Mouse (Mus musculus) megakaryocyte progenitor cell, adult 5-6 weeks (primary cell): ENCODE measurements around the gene Rpl13a. TPM values are rescaled to one million over a fixed set of nuclear protein-coding genes. Genes with fewer than 3 reads are reported as not detected.

Experiments
- ATAC-seq: replicated peaks from 2 replicates; pipeline ENCODE4 v1.8.0; 2016; ENCODE audit warnings: mild to moderate bottlenecking, moderate TSS enrichment, inconsistent platforms; ENCODE audit not compliant: poor library complexity
- total RNA-seq, 2 experiments: library from RNA; stranded (forward) in 1 of 2; stranded (reverse) in 1 of 2; fragments of 157-497, 149-512 nt in 1 of 2; fragments of 200-1000 nt in 1 of 2; gene quantifications; 2 replicates each; pipeline versions ENCODE4 v1.2.3 to v1.2.4; 2015 to 2017

Rpl13a gene
- 2,930 and 3,118 TPM in 2 replicates for total RNA-seq (2015)
- 3,320 and 3,859 TPM in 2 replicates for total RNA-seq (2017)

DNA sequence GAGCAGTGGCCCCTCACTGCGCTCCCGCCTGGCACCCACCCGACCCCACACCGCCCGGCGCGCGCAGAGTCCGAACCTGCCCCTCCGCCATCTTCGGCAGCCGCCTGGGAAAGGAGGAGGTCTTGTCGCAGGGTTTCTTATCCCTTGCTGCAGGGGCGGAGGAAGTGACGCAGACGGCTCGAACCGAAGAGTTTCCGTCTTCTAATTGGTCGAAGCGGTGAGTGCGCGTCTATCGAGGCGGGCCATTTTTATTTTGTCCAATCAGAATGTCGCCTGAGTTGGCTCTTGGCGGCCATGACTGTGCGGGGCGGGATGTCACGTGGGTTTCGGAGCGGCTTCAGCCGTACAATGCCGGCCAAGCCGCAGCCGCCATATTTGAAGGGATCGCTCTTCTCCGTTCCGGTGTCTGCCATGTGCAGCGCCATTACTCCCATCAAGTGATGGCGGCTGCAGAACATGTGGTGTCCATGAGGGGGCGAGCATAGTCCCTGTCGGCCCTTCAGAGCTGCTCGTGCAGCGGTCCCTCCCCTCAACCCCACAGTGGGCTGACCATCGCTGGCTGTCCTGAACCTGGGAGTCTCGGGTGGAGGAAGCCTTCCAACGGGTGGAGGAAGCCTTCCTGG is at the start of gene Rpl13a:
TSS of gene Rpl13a (minus strand) at position 138 of the 623 bp plus-strand sequence.
- ATAC-seq, result peak; percentile 66

GRCm38 (mm10) chr7:45176356-45176755 is 47.8 kb upstream of the Rpl13a start:
- ATAC-seq, result no peak

DNA sequence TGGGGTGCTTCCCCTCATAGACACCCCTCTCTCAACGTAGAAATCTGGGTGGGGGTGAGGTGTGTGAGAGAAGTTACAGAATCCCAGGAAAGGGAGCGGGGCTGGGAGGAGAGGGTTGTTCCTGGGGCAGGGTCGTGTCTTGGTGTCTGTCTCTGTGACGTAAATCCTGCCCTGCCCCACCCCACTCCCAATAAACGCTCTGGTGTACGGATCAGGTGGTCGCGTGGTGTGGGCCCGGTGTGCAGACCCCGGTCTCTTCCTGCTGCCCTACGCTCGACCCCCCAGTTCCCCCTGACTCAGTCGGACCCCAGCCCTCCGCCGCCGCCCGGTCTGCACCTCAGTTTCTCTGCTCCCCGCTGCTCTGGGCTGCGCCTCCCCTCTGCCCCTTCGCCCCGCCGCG is 47.4 kb upstream of the Rpl13a start:
- ATAC-seq, result no peak

DNA sequence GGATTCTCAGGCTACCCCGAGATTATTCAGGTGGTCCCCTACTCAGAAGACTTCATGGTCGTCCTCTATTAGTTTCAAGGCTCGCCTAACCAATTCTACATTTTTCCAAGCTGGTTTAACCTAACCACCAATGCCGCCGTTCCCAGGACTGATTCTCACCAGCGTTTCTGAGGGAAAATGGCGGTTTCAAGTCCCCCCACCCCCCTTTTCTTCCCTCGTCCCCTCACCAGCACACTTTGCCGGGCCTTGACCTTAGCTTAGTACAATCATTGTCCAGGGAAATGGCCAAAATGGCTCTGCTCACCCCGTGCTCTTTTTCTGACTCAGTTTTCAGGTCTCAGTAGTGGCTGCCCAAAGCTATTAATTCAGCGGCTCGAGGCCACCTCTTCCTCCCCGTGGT is 46.8 kb upstream of the Rpl13a start:
- no peak for ATAC-seq

DNA sequence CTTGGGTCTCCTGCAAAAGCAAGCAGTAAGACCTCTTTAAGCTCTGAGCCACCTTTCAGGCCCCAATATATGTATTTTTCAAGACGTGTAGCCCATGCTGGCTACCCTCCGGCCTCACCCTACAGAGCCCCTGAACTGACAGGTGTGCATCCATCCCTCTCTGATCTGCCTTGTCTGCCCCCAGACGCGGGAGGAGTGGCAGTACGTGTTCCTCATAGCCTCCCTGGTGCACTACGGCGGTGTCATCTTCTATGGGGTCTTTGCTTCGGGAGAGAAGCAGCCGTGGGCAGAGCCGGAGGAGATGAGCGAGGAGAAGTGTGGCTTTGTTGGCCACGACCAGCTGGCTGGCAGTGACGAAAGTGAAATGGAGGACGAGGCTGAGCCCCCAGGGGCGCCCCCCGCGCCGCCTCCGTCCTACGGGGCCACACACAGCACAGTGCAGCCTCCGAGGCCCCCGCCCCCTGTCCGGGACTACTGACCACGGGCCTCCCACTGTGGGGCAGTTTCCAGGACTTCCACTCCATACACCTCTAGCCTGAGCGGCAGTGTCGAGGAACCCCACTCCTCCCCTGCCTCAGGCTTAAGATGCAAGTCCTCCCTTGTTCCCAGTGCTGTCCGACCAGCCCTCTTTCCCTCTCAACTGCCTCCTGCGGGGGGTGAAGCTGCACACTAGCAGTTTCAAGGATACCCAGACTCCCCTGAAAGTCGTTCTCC is 46.2 kb upstream of the Rpl13a start:
- no peak for ATAC-seq

DNA sequence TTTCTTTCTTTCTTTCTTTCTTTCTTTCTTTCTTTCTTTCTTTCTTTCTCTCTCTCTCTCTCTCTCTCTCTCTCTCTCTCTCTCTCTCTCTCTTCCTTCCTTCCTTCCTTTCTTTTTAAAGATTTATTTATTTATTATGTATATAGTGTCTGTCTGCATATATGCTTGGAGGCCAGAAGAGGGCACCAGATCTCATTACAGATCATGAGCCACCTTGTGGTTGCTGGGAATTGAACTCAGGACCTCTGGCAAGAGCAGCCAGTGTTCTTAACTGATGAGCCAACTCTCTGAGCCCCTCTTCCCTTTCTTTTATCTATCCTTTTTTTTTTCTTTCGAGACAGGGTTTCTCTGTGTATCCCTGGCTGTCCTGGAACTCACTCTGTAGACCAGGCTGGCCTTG is 45.2 kb upstream of the Rpl13a start:
- ATAC-seq, result peak; percentile 50

DNA sequence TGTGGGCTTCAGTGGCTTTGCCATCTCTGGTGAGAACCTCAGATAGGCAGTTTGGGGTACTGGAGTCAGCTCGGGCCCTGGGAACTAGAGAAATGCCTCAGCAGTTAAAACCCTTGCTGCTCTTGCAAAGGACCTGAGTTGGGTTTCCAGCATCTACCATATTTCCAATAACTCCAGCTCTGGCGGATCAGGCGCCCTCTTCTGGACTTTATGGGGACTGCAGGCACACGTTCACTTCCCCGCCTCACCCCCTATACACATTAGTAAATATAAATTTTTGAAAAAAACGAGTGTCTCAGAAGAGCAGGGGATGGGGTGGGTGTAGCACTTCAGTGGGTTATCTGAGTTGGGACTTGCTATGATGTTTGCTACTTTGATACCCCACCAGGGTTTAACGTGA is 44.4 kb upstream of the Rpl13a start:
- peak; percentile 56 for ATAC-seq

DNA sequence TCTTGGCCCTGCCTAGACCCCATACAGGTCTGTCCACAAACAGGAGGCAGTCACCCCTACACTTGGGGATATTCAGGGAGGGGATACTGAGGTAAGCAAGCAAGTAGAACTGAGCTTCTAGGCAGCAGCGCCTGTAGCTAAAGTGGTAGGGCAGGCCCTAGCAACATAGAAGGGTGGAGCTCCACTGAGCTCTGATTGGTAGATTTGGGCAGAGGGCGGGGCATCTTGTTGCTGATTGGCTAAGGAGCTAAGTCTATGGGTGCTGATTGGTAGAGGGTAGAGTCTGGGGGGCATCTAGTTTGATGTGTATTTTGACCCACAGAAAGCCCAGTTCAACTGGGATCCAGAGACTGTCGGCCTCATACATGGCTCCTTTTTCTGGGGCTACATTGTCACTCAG is 40.9 kb upstream of the Rpl13a start:
- peak; percentile 30; the same call in 1 of the 2 replicates for ATAC-seq

DNA sequence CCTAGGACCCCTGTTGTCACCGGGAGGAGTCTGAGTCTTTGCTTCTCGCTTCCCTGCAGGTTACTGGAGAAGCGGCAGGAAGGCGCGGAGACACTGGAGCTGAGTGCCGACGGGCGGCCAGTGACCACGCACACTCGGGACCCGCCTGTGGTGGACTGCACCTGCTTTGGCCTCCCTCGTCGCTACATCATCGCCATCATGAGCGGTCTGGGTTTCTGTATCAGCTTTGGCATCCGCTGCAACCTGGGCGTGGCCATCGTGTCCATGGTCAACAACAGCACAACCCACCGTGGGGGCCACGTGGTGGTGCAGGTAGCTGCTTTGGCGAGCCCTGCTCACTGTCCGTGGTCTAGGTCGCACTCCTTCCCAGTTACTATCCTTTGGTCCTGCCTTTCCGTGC is 40.1 kb upstream of the Rpl13a start:
- ATAC-seq, result no peak

- no peak for ATAC-seq
Observed at GRCm38 (mm10) chr7:45167761-45168445, 39.3 kb upstream of the Rpl13a start.

DNA sequence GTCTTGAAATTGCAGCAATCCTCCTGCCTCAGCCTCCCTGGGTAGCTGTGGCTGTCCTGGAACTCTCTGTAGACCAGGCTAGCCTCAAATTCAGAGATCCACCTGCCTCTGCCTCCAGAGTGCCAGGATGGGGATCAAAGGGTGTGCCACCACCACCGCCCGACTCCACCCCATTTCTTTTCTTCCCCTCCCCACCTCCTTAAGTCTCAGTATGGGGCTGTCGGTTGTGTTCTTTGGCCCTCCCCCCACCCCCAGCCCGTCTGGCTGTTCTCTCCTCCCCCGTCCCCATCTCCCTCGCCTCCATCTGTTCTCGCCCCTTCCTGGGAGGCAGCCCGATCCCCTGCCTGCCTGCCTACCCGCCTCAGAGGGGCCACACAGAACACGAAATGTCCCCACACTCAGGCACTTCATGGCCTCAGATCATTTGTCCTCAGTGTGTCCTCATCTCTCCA is 38.4 kb upstream of the Rpl13a start:
- no peak for ATAC-seq

- no peak for ATAC-seq
Observed at GRCm38 (mm10) chr7:45165701-45166100, 37.1 kb upstream of the Rpl13a start.

DNA sequence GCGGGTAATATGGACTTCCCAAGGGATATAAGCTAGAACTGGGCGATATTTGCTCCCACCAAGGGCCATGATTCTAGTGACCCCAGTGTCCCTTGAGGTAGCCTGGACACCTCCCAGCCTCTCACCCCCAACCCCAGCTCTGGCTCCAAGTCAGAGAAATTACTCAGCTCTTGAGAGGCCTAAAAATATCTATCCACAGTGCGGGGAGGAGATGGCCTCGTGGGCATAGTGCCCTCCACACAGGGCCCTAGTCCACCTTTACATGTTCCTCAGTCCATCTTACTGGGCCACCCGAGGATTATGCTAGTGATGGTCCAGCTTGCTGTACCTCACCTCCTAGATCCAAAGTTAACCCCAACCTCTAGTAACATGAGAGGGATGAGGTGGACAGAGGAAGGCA is 36.3 kb upstream of the Rpl13a start:
- no peak for ATAC-seq

- peak; percentile 63 for ATAC-seq
Observed at GRCm38 (mm10) chr7:45163735-45164490, 35.4 kb upstream of the Rpl13a start, which contains the start of gene Slc17a7. Gene Slc17a7 (plus strand): TSS chr7:45163949.

- no peak for ATAC-seq
Observed at GRCm38 (mm10) chr7:45162996-45163615, 34.5 kb upstream of the Rpl13a start.

- ATAC-seq, result no peak
Observed at GRCm38 (mm10) chr7:45162551-45162950, 34.0 kb upstream of the Rpl13a start.

DNA sequence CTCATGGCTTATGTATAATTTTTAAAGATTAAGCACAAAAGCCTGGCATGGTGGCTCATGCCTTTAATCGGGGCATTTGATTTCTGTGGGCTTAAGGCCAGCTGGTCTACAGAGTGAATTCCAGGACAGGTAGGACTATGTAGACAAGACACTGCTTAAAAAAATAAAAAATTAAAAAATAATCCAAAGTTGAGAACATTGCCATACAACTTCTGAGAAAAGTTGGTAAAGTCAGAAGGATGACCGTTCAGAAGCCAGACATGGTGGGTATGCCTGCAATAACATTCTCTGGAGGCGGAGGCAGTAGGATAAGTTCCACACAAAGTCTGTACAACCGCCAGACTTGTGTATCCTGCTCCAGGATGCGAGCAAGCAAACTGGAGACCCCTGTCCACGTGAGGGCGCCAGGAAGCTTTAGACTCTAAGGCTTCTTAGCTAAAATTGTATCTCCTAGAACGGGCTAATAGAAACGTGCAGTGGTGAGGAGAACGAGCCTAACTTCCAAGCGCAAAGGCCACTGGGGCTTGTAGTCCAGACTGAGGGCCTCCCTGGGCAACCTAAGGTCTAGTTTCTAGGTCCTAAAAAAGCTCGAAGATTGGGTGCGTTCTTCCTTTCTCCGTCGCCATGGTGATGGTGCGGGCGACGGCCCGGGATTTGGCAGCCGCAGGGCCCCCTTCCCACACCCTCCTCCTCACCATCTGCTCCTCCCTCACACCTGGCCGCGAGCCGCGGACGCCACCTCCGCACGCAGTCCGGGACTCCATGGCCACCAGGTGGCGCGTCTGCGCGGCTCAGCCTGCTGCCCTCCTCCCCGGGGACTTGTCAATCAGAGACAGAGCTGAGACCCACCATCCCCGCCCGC is 33.3 kb upstream of the Rpl13a start:
- ATAC-seq, result peak; percentile 88

DNA sequence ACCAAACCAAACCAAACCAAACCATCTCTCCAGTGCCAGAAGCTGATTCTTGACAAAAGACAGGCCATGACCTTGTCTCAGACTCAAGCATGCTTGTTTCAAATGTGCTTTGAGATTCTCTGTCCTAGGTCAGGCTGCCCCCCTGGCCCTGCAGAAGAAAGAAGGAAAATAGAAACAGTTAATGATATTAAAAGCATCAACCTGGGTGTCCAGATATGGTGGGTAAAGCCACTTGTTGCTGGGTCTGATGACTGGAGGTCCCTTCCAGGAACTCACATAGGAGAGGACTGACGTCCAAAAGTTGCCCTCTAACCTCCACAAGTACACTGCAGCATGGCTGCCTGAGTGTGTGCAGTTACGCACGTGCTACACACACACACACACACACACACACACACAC is 32.3 kb upstream of the Rpl13a start:
- ATAC-seq, result no peak

GRCm38 (mm10) chr7:45160316-45160800 is 31.8 kb upstream of the Rpl13a start:
- ATAC-seq, result no peak

DNA sequence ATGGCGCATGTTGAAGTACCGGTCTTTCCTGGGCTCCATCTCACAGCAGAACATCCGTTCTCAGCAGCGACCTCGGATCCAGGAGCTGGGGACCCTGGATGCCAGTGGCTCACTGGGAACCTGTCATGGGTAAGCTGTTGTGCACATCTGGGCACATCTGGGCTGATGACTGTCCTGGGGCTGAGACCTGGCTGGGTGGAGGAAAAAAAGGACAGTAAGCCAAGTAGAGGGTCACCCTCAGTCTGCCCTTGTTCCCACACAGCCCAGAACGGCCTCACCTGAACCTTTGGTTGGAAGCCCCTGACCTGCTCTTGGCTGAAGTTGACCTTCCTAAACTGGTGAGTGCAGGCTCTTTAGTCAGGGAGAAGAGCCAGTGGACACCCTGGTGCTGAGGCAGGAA is 30.4 kb upstream of the Rpl13a start:
- no peak for ATAC-seq
